Mouse (Mus musculus): ENCODE data around the gene Vmn2r19. TPM values are rescaled to one million over a fixed set of nuclear protein-coding genes. Genes with fewer than 3 reads are reported as not detected.

The Vmn2r19 gene
- polyA plus RNA-seq, 1 experiment from 2014 or later: not detected

Other genes with a start within 250 kb of the Vmn2r19 start
- gene Clec4a2, start 201.9 kb upstream of the Vmn2r19 start, polyA plus RNA-seq (2014; fragmentation: Nextera tagmentation; extraction: Ambion mirVana): 2.0 and 2.9 TPM in 2 replicates
- gene Clec4b2, start 135.4 kb upstream of the Vmn2r19 start, polyA plus RNA-seq (2014; fragmentation: Nextera tagmentation; extraction: Ambion mirVana): not detected in 2 replicates
- gene Clec4n, start 78.5 kb upstream of the Vmn2r19 start, polyA plus RNA-seq (2014; fragmentation: Nextera tagmentation; extraction: Ambion mirVana): 1.0 and 1.3 TPM in 2 replicates
- 0.21 TPM in 1 of 2 replicates, not detected in the other for gene Clec4d, start 46.2 kb upstream of the Vmn2r19 start, polyA plus RNA-seq (2014; fragmentation: Nextera tagmentation; extraction: Ambion mirVana)
- gene Clec4e, start 18.5 kb upstream of the Vmn2r19 start, polyA plus RNA-seq (2014; fragmentation: Nextera tagmentation; extraction: Ambion mirVana): 0.12 TPM in 1 of 2 replicates, not detected in the other
- gene Vmn2r20, start 109.8 kb downstream of the Vmn2r19 start, polyA plus RNA-seq (2014; fragmentation: Nextera tagmentation; extraction: Ambion mirVana): not detected in 2 replicates
- gene Vmn2r21, start 225.1 kb downstream of the Vmn2r19 start, polyA plus RNA-seq (2014; fragmentation: Nextera tagmentation; extraction: Ambion mirVana): not detected in 2 replicates

All from hindbrain, embryonic 14.5 days (tissue).